Mouse (Mus musculus): ENCODE measurements around the gene Dscaml1. TPM values are rescaled to one million over a fixed set of nuclear protein-coding genes. Genes with fewer than 3 reads are reported as not detected.

The Dscaml1 gene
- polyA plus RNA-seq, 1 experiment from 2014 or later = 0.24 TPM

DNA sequence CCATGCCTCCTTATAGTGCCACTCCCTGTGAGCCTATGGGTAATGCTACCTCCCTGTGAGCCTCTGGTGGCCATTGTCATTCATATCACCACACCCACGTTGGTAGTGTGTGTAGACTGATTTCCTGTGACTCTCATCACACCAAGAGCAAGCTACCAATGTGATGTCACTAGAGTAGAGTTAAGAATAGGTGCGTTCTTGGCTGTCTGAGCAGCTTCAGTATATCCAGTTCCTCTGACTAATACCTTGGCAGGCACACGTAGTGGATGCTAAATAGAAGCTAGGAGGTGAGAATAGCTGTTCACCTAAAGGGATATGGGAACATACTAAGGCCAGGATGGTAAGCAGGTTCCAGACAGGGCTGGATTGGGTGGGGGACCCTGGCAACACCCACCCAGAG, 143.3 kb downstream of the Dscaml1 start:
- Histone ChIP-seq H3K9me3 (replicated peaks; ENCODE audit: low read length) (no peaks in the 10 kb centered on the region), H3K9ac (ENCODE audit: low read depth, low read length) (no peak overlapping the region), H3K36me3 (ENCODE audit: insufficient read depth, low read length) (no peaks in the 10 kb centered on the region), H3K27ac (no peak overlapping the region), H3K4me2 (ENCODE audit: low read length) (no peak overlapping the region), H3K4me3 (replicated peaks; ENCODE audit: low read depth, low read length) (no peak overlapping the region), H3K4me1 (replicated peaks; ENCODE audit: insufficient read depth, low read length) (0 out of 2 replicates have a peak, but pooled peaks cover 8% of the 10 kb centered on the region), H3K27me3 (ENCODE audit: insufficient read depth, low read length) (no peaks in the 10 kb centered on the region; the same call in 1 of the 2 replicates)
- ATAC-seq (replicated peaks; ENCODE audit: low FRiP score, low read depth) (no peak), DNase-seq (ENCODE audit: low spot score) (no peak)
- WGBS = 79% methylated on average over 3 of the region's 3 CpGs
- no peak for TF ChIP-seq CTCF (IDR thresholded peaks at IDR 0.05; ENCODE audit: low read depth)

GRCm38 (mm10) chr9:45570346-45570745, 143.9 kb downstream of the Dscaml1 start:
- Histone ChIP-seq H3K36me3 (ENCODE audit: insufficient read depth, low read length) (no peaks in the 10 kb centered on the region), H3K4me3 (replicated peaks; ENCODE audit: low read depth, low read length) (no peak overlapping the region), H3K9ac (ENCODE audit: low read depth, low read length) (no peak overlapping the region), H3K4me1 (replicated peaks; ENCODE audit: insufficient read depth, low read length) (0 out of 2 replicates have a peak, but pooled peaks cover 8% of the 10 kb centered on the region), H3K9me3 (replicated peaks; ENCODE audit: low read length) (no peaks in the 10 kb centered on the region), H3K27ac (no peak overlapping the region), H3K27me3 (ENCODE audit: insufficient read depth, low read length) (no peaks in the 10 kb centered on the region; the same call in 1 of the 2 replicates), H3K4me2 (ENCODE audit: low read length) (no peak overlapping the region)
- DNase-seq (ENCODE audit: low spot score) (no peak), ATAC-seq (replicated peaks; ENCODE audit: low FRiP score, low read depth) (no peak)
- 79% methylated on average over 5 of the region's 5 CpGs for WGBS
- TF ChIP-seq CTCF (IDR thresholded peaks at IDR 0.05; ENCODE audit: low read depth) = no peak

- 0 out of 2 replicates have a peak, but pooled peaks cover 8% of the 10 kb centered on the region for H3K4me1 ChIP-seq (replicated peaks; ENCODE audit: insufficient read depth, low read length)
- 26% methylated on average over 9 of the region's 9 CpGs for WGBS
- H3K36me3 ChIP-seq (ENCODE audit: insufficient read depth, low read length) = no peaks in the 10 kb centered on the region
- no peaks in the 10 kb centered on the region for H3K9me3 ChIP-seq (replicated peaks; ENCODE audit: low read length)
- ATAC-seq (replicated peaks; ENCODE audit: low FRiP score, low read depth) (no peak), DNase-seq (ENCODE audit: low spot score) (peak; percentile 90)
- no peak overlapping the region for H3K4me2 ChIP-seq (ENCODE audit: low read length)
- peak overlapping the region; percentile 42 for H3K27ac ChIP-seq
- no peak overlapping the region for H3K4me3 ChIP-seq (replicated peaks; ENCODE audit: low read depth, low read length)
- H3K27me3 ChIP-seq (ENCODE audit: insufficient read depth, low read length) = no peaks in the 10 kb centered on the region
- no peak for TF ChIP-seq CTCF (IDR thresholded peaks at IDR 0.05; ENCODE audit: low read depth)
- H3K9ac ChIP-seq (ENCODE audit: low read depth, low read length) = 0 out of 2 replicates have a peak overlapping the region, but pooled peaks have one; percentile 27
Observed at GRCm38 (mm10) chr9:45572787-45573492, 146.5 kb downstream of the Dscaml1 start.

DNA sequence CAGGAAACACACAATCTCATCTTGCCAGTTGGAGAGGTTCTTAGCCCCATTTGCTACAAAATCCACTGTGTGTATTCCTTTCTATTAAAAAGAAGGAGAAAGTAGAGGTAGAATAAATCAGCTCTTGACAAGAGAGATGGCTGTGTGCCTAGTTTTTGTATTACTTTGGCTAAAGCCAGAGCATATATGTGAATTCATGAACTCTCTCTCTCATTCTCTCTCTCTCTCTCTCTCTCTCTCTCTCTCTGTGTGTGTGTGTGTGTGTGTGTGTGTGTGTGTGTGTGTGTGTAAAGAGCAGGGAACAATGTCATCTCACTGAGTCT, 147.0 kb downstream of the Dscaml1 start:
- ATAC-seq (replicated peaks; ENCODE audit: low FRiP score, low read depth) (no peak), DNase-seq (ENCODE audit: low spot score) (peak; percentile 57)
- Histone ChIP-seq H3K4me1 (replicated peaks; ENCODE audit: insufficient read depth, low read length) (0 out of 2 replicates have a peak, but pooled peaks cover 8% of the 10 kb centered on the region), H3K9ac (ENCODE audit: low read depth, low read length) (no peak overlapping the region), H3K27me3 (ENCODE audit: insufficient read depth, low read length) (no peaks in the 10 kb centered on the region), H3K4me2 (ENCODE audit: low read length) (no peak overlapping the region), H3K9me3 (replicated peaks; ENCODE audit: low read length) (no peaks in the 10 kb centered on the region), H3K36me3 (ENCODE audit: insufficient read depth, low read length) (no peaks in the 10 kb centered on the region), H3K4me3 (replicated peaks; ENCODE audit: low read depth, low read length) (no peak overlapping the region), H3K27ac (0 out of 2 replicates have a peak overlapping the region, but pooled peaks have one; percentile 42)
- no peak for TF ChIP-seq CTCF (IDR thresholded peaks at IDR 0.05; ENCODE audit: low read depth)

GRCm38 (mm10) chr9:45574021-45574420, 147.6 kb downstream of the Dscaml1 start:
- Histone ChIP-seq H3K27me3 (ENCODE audit: insufficient read depth, low read length) (no peaks in the 10 kb centered on the region), H3K4me1 (replicated peaks; ENCODE audit: insufficient read depth, low read length) (0 out of 2 replicates have a peak, but pooled peaks cover 8% of the 10 kb centered on the region), H3K9ac (ENCODE audit: low read depth, low read length) (no peak overlapping the region), H3K27ac (no peak overlapping the region), H3K4me2 (ENCODE audit: low read length) (no peak overlapping the region), H3K9me3 (replicated peaks; ENCODE audit: low read length) (no peaks in the 10 kb centered on the region), H3K4me3 (replicated peaks; ENCODE audit: low read depth, low read length) (no peak overlapping the region), H3K36me3 (ENCODE audit: insufficient read depth, low read length) (no peaks in the 10 kb centered on the region)
- ATAC-seq (replicated peaks; ENCODE audit: low FRiP score, low read depth) (no peak), DNase-seq (ENCODE audit: low spot score) (no peak)
- no peak for TF ChIP-seq CTCF (IDR thresholded peaks at IDR 0.05; ENCODE audit: low read depth)
- WGBS = 68% methylated on average over 8 of the region's 8 CpGs

- no peaks in the 10 kb centered on the region for H3K4me1 ChIP-seq (replicated peaks; ENCODE audit: insufficient read depth, low read length)
- H3K9ac ChIP-seq (ENCODE audit: low read depth, low read length) = no peak overlapping the region
- no peak overlapping the region for H3K4me3 ChIP-seq (replicated peaks; ENCODE audit: low read depth, low read length)
- ATAC-seq (replicated peaks; ENCODE audit: low FRiP score, low read depth) = no peak
- WGBS = 82% methylated on average over 16 of the region's 16 CpGs
- H3K27ac ChIP-seq = no peak overlapping the region
- no peaks in the 10 kb centered on the region for H3K9me3 ChIP-seq (replicated peaks; ENCODE audit: low read length)
- no peaks in the 10 kb centered on the region for H3K36me3 ChIP-seq (ENCODE audit: insufficient read depth, low read length)
- TF ChIP-seq CTCF (IDR thresholded peaks at IDR 0.05; ENCODE audit: low read depth) = no peak
- no peaks in the 10 kb centered on the region for H3K27me3 ChIP-seq (ENCODE audit: insufficient read depth, low read length)
- no peak for DNase-seq (ENCODE audit: low spot score)
- H3K4me2 ChIP-seq (ENCODE audit: low read length) = no peak overlapping the region
Observed at GRCm38 (mm10) chr9:45580069-45580795, 153.8 kb downstream of the Dscaml1 start.
